Mouse (Mus musculus) layer of hippocampus, postnatal 10 days (tissue): Measurements from ENCODE around the gene Gm20538. TPM values are rescaled to one million over a fixed set of nuclear protein-coding genes. Genes with fewer than 3 reads are reported as not detected.

Source experiments
- total RNA-seq, 2 experiments: library from RNA; stranded (reverse); gene quantifications; 2 replicates each; pipeline ENCODE4 v1.2.3; 2021

The Gm20538 gene
- total RNA-seq, 2 experiments from 2014 or later, result not detected

Other genes with a start within 250 kb of the Gm20538 start
- 1 to 10 TPM; 1.5 to 2.8 TPM for gene Scd4, start 219.7 kb downstream of the Gm20538 start, total RNA-seq
- 100 to 1,000 TPM; 106 to 146 TPM for gene Scd1, start 145.0 kb downstream of the Gm20538 start, total RNA-seq
- under 1 TPM; 0.30 to 0.31 TPM for gene Wnt8b, start 59.4 kb downstream of the Gm20538 start, total RNA-seq
- under 1 TPM; 0.11 to 0.34 TPM for gene Sec31b, start 7.0 kb downstream of the Gm20538 start, total RNA-seq
- 100 to 1,000 TPM; 371 to 384 TPM for gene Ndufb8, start 2.6 kb upstream of the Gm20538 start, total RNA-seq
- 10 to 100 TPM; 30.2 to 33.1 TPM for gene Hif1an, start 10.0 kb upstream of the Gm20538 start, total RNA-seq
- under 1 TPM; 0.20 to 0.37 TPM for gene Pax2, start 203.2 kb upstream of the Gm20538 start, total RNA-seq